Mouse (Mus musculus): Measurements from ENCODE around the gene Sult2a4. TPM values are rescaled to one million over a fixed set of nuclear protein-coding genes. Genes with fewer than 3 reads are reported as not detected.
"Not testable (repeated sequence)": the region's sequence is repeated elsewhere in the genome, so short reads cannot be mapped to it uniquely, and the experiment has no call there.

Gene Sult2a4
- not detected in 2 replicates for polyA plus RNA-seq (2015; fragmentation: Nextera tagmentation; extraction: Ambion mirVana)

DNA sequence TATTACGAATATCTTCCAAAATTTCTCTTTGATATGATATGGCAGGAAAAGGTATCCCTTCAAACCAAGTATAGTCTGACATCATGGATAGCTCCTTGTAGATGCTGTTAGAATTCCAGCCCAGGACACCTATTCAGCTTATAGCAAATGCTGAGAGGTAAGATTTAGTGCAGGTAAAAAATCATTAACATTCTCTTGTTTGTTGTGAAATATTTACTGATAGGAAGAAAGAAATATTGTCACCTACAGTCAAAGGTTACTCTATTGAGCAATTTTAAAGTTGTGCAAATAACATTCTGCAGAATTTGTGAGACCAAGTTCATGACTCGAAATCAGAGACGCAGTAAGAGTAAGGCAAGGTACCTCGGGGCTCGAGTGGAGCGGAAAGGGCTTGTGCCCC lies at the start of gene Sult2a4:
Sult2a4 (minus strand) TSS at position 101 of the 400 bp plus-strand sequence.
- not testable (repeated sequence) for H3K9me3 ChIP-seq; H3K9ac ChIP-seq (replicated peaks); H3K4me3 ChIP-seq (replicated peaks); H3K36me3 ChIP-seq; ATAC-seq; H3K27ac ChIP-seq; H3K27me3 ChIP-seq; H3K4me1 ChIP-seq (replicated peaks); H3K4me2 ChIP-seq (replicated peaks)
- WGBS: 91% methylated on average over 6 of the region's 6 CpGs

DNA sequence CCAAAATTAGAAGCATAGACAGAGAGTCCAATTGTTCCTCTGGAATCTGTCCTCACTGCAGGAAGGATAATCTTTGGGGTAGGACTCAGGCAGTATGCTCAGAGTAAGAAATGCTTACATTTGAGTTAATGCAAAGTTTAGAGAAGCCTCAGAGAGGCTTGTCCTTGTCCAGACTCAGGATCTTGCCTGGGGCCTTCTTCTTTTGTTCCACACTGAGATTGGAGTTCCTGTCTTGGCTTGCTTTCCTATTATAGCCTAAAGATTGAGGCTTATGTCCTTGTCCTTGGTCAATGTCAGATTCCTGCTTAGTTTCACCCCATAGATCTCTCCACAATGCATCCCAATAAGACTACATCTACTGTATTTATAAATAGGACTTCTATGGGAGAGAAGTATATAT lies 41.4 kb upstream of the Sult2a4 start:
- H3K27me3 ChIP-seq; H3K9ac ChIP-seq (replicated peaks); H3K4me3 ChIP-seq (replicated peaks); H3K27ac ChIP-seq; H3K4me1 ChIP-seq (replicated peaks); H3K36me3 ChIP-seq; ATAC-seq; H3K4me2 ChIP-seq (replicated peaks); H3K9me3 ChIP-seq: not testable (repeated sequence)

DNA sequence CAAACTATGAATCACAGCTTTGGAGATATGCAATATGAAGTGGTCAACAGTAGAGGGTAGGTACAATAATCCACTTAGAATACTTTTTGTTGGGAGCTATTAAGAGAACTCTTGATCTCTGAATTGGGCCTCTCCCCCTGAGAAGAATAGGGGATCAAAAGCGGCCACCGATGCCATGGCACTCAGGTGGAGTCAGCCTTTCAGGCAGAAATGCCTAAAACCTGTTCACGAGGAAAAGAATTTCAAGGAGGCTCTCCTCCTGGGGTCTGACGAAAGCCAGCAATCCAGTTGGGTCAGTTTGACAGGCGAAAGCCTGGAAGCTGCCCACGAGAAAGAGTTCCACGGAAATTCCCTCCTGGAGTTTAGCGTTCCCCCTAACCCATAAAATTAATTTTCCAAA lies 23.7 kb upstream of the Sult2a4 start:
- WGBS: 90% methylated on average over 8 of the region's 8 CpGs
- ATAC-seq: no peak
- Histone ChIP-seq H3K4me1 (replicated peaks) (no peaks in the 10 kb centered on the region), H3K4me3 (replicated peaks) (no peak overlapping the region), H3K27me3 (no peaks in the 10 kb centered on the region), H3K36me3 (no peaks in the 10 kb centered on the region), H3K27ac (no peak overlapping the region), H3K9ac (replicated peaks) (no peak overlapping the region), H3K4me2 (replicated peaks) (no peak overlapping the region), H3K9me3 (peaks cover 20% of the 10 kb centered on the region; the same call in 1 of the 2 replicates)

DNA sequence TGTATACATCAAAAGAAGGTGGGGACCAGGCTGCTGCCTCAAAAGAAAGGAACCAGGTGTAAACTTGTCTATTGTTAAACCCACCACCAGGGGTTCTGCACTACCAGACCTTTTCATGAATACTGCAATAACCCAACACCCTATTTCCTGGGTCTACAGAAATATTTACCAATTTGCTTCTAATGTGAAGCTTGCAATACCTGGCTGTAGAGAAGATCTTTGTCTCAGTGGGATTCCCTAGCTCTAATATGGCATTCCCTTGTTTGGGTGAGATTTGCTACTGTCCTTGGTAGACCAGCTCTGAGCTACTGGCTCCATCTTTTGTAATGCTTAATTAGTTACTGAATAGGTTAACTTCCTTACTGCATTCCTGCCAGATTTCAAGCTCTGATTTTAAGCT lies 21.3 kb upstream of the Sult2a4 start:
- peaks cover 11% of the 10 kb centered on the region; the same call in 1 of the 2 replicates for H3K9me3 ChIP-seq
- not testable (repeated sequence) for H3K27ac ChIP-seq; H3K4me2 ChIP-seq (replicated peaks); H3K27me3 ChIP-seq; H3K4me3 ChIP-seq (replicated peaks); H3K4me1 ChIP-seq (replicated peaks); H3K36me3 ChIP-seq; H3K9ac ChIP-seq (replicated peaks); ATAC-seq

Other genes starting within 250 kb of the Sult2a4 start
- gene Sult2a1, start 152.2 kb downstream of the Sult2a4 start, polyA plus RNA-seq (2015; fragmentation: Nextera tagmentation; extraction: Ambion mirVana): not detected in 2 replicates
- gene Sult2a3, start 133.4 kb upstream of the Sult2a4 start, polyA plus RNA-seq (2015; fragmentation: Nextera tagmentation; extraction: Ambion mirVana): not detected in 2 replicates

Data from midbrain, embryonic 13.5 days (tissue).